Mouse (Mus musculus) testis, adult 2 months (tissue): ENCODE results near the gene Unc119b. TPM values are rescaled to one million over a fixed set of nuclear protein-coding genes. Genes with fewer than 3 reads are reported as not detected.

Experiments
- H3K27ac ChIP-seq: fragments of 200-500 bp; 2 replicates; pipeline ENCODE4 v1.5.1; 2012; ENCODE audit warnings: low read depth, low read length; ENCODE audit not compliant: control insufficient read depth, insufficient read depth
- H3K27me3 ChIP-seq: fragments of 200-500 bp; 2 replicates; pipeline ENCODE4 v1.6.1; 2012; ENCODE audit warnings: mild to moderate bottlenecking, low read length, moderate library complexity; ENCODE audit not compliant: control insufficient read depth, insufficient read depth
- H3K36me3 ChIP-seq: fragments of 200-500 bp; 2 replicates; pipeline ENCODE4 v1.6.1; 2012; ENCODE audit warnings: mild to moderate bottlenecking, low read length; ENCODE audit not compliant: control insufficient read depth, insufficient read depth
- H3K4me1 ChIP-seq: fragments of 200-500 bp; 2 replicates; pipeline ENCODE4 v1.6.1; 2012; ENCODE audit warnings: low read length; ENCODE audit not compliant: control insufficient read depth, insufficient read depth
- H3K4me3 ChIP-seq: fragments of 200-500 bp; 2 replicates; pipeline ENCODE4 v1.5.1; 2012; ENCODE audit warnings: low read depth, mild to moderate bottlenecking, low read length, moderate library complexity, mixed read lengths; ENCODE audit not compliant: control insufficient read depth
- CTCF ChIP-seq: fragments of 200-500 bp; IDR thresholded peaks from 2 replicates; pipeline ENCODE4 v1.5.1; 2012; ENCODE audit warnings: low read depth, mild to moderate bottlenecking, inconsistent platforms, low read length, moderate library complexity; ENCODE audit not compliant: control insufficient read depth, insufficient read depth, insufficient replicate concordance
- POLR2A ChIP-seq: fragments of 200-500 bp; IDR thresholded peaks from 2 replicates; pipeline ENCODE4 v1.6.1; 2012; ENCODE audit warnings: low read depth, mild to moderate bottlenecking, inconsistent platforms, low read length, moderate library complexity; ENCODE audit not compliant: control insufficient read depth
- polyA plus RNA-seq: library from polyadenylated mRNA; depleted of rRNA; stranded (reverse); fragments of >200 nt; gene quantifications from 2 replicates; pipeline ENCODE4 v1.2.3, GENCODE M21; 2012; rRNA removed

Unc119b gene
- polyA plus RNA-seq: 15.7 and 21.1 TPM in 2 replicates

- peak within 1 kb of the TSS; percentile 99 for H3K4me3 ChIP-seq
- H3K27me3 ChIP-seq: no peaks in the 10 kb centered on the region
- TF ChIP-seq POLR2A (peak; percentile 72), CTCF (no peak)
- H3K4me1 ChIP-seq: peaks cover 6% of the 10 kb centered on the region
- H3K36me3 ChIP-seq: no peaks in the 10 kb centered on the region; the same call in 1 of the 2 replicates
- H3K27ac ChIP-seq: peak within 1 kb of the TSS; percentile 92
Observed at GRCm38 (mm10) chr5:115134234-115135165, at the start of gene Unc119b. Unc119b (minus strand) TSS chr5:115134975.

GRCm38 (mm10) chr5:115183482-115183881 is 48.7 kb upstream of the Unc119b start:
- H3K27ac ChIP-seq: no peak overlapping the region

GRCm38 (mm10) chr5:115182925-115183324 is 48.1 kb upstream of the Unc119b start:
- no peaks in the 10 kb centered on the region for H3K36me3 ChIP-seq
- TF ChIP-seq CTCF (no peak), POLR2A (no peak)
- H3K27ac ChIP-seq: no peak overlapping the region
- no peaks in the 10 kb centered on the region for H3K27me3 ChIP-seq
- peaks cover 55% of the 10 kb centered on the region for H3K4me1 ChIP-seq
- H3K4me3 ChIP-seq: no peak overlapping the region

More at GRCm38 (mm10) chr5:115183482-115183881, 48.7 kb upstream of the Unc119b start:
- Histone ChIP-seq H3K4me3 (no peak overlapping the region), H3K27me3 (no peaks in the 10 kb centered on the region), H3K4me1 (peaks cover 55% of the 10 kb centered on the region), H3K36me3 (no peaks in the 10 kb centered on the region)
- TF ChIP-seq POLR2A (no peak), CTCF (no peak)

- Histone ChIP-seq H3K27ac (no peak overlapping the region), H3K36me3 (no peaks in the 10 kb centered on the region), H3K4me1 (peaks cover 42% of the 10 kb centered on the region), H3K4me3 (no peak overlapping the region), H3K27me3 (no peaks in the 10 kb centered on the region)
- TF ChIP-seq POLR2A: no peak
- no peak for TF ChIP-seq CTCF
Observed at GRCm38 (mm10) chr5:115181248-115181940, 46.6 kb upstream of the Unc119b start.

- Histone ChIP-seq H3K36me3 (no peaks in the 10 kb centered on the region), H3K4me1 (peaks cover 37% of the 10 kb centered on the region), H3K27me3 (no peaks in the 10 kb centered on the region), H3K4me3 (no peak overlapping the region), H3K27ac (no peak overlapping the region)
- no peak for TF ChIP-seq POLR2A
- TF ChIP-seq CTCF: no peak
Observed at GRCm38 (mm10) chr5:115179596-115179995, 44.8 kb upstream of the Unc119b start.

- H3K36me3 ChIP-seq: no peaks in the 10 kb centered on the region
- H3K4me3 ChIP-seq: no peak overlapping the region
- H3K27me3 ChIP-seq: no peaks in the 10 kb centered on the region
- H3K27ac ChIP-seq: no peak overlapping the region
- peaks cover 26% of the 10 kb centered on the region for H3K4me1 ChIP-seq
- TF ChIP-seq POLR2A (no peak), CTCF (no peak)
Observed at GRCm38 (mm10) chr5:115177866-115178265, 43.1 kb upstream of the Unc119b start.

GRCm38 (mm10) chr5:115174554-115174953 is 39.8 kb upstream of the Unc119b start:
- no peak overlapping the region for H3K27ac ChIP-seq
- H3K27me3 ChIP-seq: no peaks in the 10 kb centered on the region
- H3K36me3 ChIP-seq: no peaks in the 10 kb centered on the region
- TF ChIP-seq POLR2A (no peak), CTCF (peak; percentile 15; the same call in 1 of the 2 replicates)
- H3K4me3 ChIP-seq: no peak overlapping the region
- peaks cover 12% of the 10 kb centered on the region for H3K4me1 ChIP-seq
